Mouse (Mus musculus) hindbrain, embryonic 14.5 days (tissue): ENCODE results near the gene Adat2. TPM values are rescaled to one million over a fixed set of nuclear protein-coding genes. Genes with fewer than 3 reads are reported as not detected.

Experiments
- ATAC-seq: fragments of 200-750 bp; cut with Nextera tagmentation; 2 replicates; pipeline ENCODE4 v1.8.0; 2017; ENCODE audit warnings: moderate number of reproducible peaks, mild to moderate bottlenecking, moderate TSS enrichment, moderate library complexity; ENCODE audit not compliant: low FRiP score
- DNase-seq: peaks from one replicate; pipeline ENCODE4 v3.0.0-alpha.2; 2015; ENCODE audit warnings: low spot score
- H3K27ac ChIP-seq: fragments of 300-500 bp; sonication (generic); 2 replicates; pipeline ENCODE4 v1.5.1; 2014; ENCODE audit warnings: mild to moderate bottlenecking, moderate library complexity
- H3K27me3 ChIP-seq: fragments of 300-500 bp; sonication (generic); 2 replicates; pipeline ENCODE4 v1.6.1; 2014; ENCODE audit warnings: mild to moderate bottlenecking, low read length, mixed read lengths; ENCODE audit not compliant: control insufficient read depth, insufficient read depth
- H3K36me3 ChIP-seq: fragments of 300-500 bp; sonication (generic); replicated peaks from 2 replicates; pipeline ENCODE4 v1.6.1; 2014; ENCODE audit not compliant: control insufficient read depth, insufficient read depth
- H3K4me1 ChIP-seq: fragments of 300-500 bp; sonication (generic); replicated peaks from 2 replicates; pipeline ENCODE4 v1.6.1; 2014; ENCODE audit warnings: antibody characterized with exemption, low read length, mixed read lengths; ENCODE audit not compliant: control insufficient read depth, insufficient read depth
- H3K4me2 ChIP-seq: fragments of 300-500 bp; sonication (generic); replicated peaks from 2 replicates; pipeline ENCODE4 v1.6.1; 2014; ENCODE audit warnings: mild to moderate bottlenecking, moderate library complexity
- H3K4me3 ChIP-seq: fragments of 300-500 bp; sonication (generic); replicated peaks from 2 replicates; pipeline ENCODE4 v1.5.1; 2014; ENCODE audit warnings: mild to moderate bottlenecking, low read length
- H3K9ac ChIP-seq: fragments of 300-500 bp; sonication (generic); 2 replicates; pipeline ENCODE4 v1.6.1; 2014
- H3K9me3 ChIP-seq: fragments of 300-500 bp; sonication (generic); 2 replicates; pipeline ENCODE4 v1.6.1; 2016; ENCODE audit warnings: low read length; ENCODE audit not compliant: control insufficient read depth
- WGBS: fragments of 180-500 bp; shearing (Covaris S2); extraction: QIAGEN DNeasy Blood & Tissue Kit; methylation state at CpG from one replicate; pipeline ENCODE4 v1.1.7; 2014; 5-methylcytosine and 5-hydroxymethylcytosine counted together
- polyA plus RNA-seq: library from polyadenylated mRNA; unstranded; fragments of >200 nt; fragmentation: Nextera tagmentation; extraction: Ambion mirVana; gene quantifications from 2 replicates; pipeline ENCODE4 v1.2.1, GENCODE M21; 2014

Gene Adat2
- 2.3 and 2.5 TPM in 2 replicates for polyA plus RNA-seq

DNA sequence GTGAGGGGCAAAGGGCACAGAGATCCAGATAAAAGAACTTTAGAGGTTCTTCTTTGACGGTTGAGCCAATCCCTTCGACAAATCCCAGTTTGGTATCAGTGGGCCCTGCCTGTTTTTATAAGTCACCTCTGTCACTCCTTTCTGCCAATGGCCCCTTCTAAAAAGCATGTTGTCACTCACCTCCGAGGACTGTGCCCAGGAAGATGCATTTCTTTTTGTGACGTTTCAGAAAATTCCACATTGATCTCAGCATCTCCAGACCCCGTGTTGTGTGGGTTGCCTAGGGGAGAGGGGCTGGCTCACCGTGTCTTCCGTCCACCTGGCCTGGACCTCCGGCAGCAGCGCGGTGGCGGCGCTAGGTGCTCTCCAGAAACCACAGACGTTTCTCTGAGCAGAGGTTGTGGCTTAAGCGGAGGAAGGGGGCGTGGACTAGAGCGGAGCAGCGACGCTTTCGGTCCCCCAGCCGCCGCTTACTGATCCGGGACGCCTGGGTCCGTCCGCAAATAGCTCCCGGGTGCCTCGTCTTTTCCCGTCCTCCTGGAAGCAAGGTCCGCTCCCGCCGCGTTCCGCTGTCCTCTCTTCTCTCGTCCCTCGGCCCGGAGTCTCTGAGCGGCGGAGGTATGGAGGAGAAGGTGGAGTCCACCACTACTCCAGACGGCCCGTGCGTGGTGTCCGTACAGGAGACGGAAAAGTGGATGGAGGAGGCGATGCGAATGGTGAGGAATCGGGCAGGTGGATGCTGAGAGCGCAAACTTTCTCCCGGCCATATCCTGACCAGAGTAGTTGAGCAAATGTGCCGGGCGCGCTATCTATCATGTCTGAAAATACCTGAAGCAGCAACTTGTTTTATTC, at the start of gene Adat2, which contains the start of gene Pex3:
Gene Adat2, plus strand, starts transcription at position 249 of the 852 bp plus-strand sequence.
Gene Pex3, minus strand, starts transcription at position 497 of the 852 bp plus-strand sequence.
- peak within 1 kb of the TSS; percentile 59 for H3K4me3 ChIP-seq
- H3K4me1 ChIP-seq: peaks cover 8% of the 10 kb centered on the region; the same call in 1 of the 2 replicates
- ATAC-seq (peak; percentile 97), DNase-seq (peak; percentile 91)
- under 1% methylated on average over 51 of the region's 51 CpGs for WGBS
- peak within 1 kb of the TSS; percentile 72; the same call in 1 of the 2 replicates for H3K27ac ChIP-seq
- H3K9me3 ChIP-seq: no peaks in the 10 kb centered on the region
- H3K9ac ChIP-seq: peak within 1 kb of the TSS; percentile 77
- H3K4me2 ChIP-seq: peak within 1 kb of the TSS; percentile 74
- no peaks in the 10 kb centered on the region for H3K27me3 ChIP-seq
- H3K36me3 ChIP-seq: no peaks in the 10 kb centered on the region

DNA sequence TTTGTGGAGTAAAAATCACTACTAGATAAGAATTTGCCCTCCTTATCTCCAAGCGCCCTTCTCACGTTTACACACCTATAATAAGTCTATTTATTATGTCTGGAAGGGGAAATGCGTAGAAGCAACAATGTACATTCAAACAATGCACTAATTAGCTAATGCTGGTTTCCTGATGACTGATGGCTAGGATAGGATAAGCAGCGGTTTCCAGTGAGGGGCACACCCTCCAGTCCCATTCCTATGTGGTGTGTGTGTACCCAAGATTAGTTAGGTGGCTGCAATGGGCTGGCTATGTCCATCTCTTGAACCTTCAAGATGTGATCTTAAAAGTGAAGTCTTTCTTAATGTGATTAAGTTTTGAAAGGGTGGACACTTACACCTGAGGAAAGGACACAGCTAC, 30.8 kb upstream of the Adat2 start:
- no peak for DNase-seq
- WGBS: 88% methylated on average over 4 of the region's 4 CpGs
- no peak overlapping the region for H3K4me2 ChIP-seq

DNA sequence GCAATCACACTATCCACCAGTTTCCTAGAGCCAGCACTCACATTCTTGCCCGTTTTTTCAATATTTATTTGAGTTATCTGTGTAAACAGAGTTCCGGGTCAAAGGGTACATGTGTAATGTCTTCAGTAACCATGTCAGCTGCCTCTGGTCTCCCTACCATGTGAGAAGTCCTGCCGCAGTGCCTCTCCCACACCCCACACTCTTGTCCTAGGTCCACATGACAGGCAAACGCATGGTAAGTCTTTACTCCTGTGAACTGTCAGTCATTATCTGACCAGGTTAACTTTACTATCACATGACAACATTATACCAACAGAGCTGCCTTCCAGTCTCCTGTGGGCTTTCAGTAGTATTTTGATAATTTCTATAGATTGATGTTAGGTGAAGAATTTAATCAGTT, 24.5 kb upstream of the Adat2 start:
- Histone ChIP-seq H3K36me3 (peaks cover 56% of the 10 kb centered on the region), H3K9ac (no peak overlapping the region), H3K4me3 (no peak overlapping the region), H3K27me3 (no peaks in the 10 kb centered on the region), H3K4me2 (no peak overlapping the region), H3K4me1 (no peaks in the 10 kb centered on the region), H3K27ac (no peak overlapping the region), H3K9me3 (no peaks in the 10 kb centered on the region)
- DNase-seq (no peak), ATAC-seq (no peak)
- WGBS: 90% methylated on average over 4 of the region's 4 CpGs

More for the DNA sequence above, 30.8 kb upstream of the Adat2 start:
- no peak overlapping the region for H3K27ac ChIP-seq
- no peaks in the 10 kb centered on the region for H3K27me3 ChIP-seq
- no peak overlapping the region for H3K4me3 ChIP-seq
- H3K4me1 ChIP-seq: no peaks in the 10 kb centered on the region
- ATAC-seq: no peak
- H3K9me3 ChIP-seq: no peaks in the 10 kb centered on the region
- no peak overlapping the region for H3K9ac ChIP-seq
- H3K36me3 ChIP-seq: peaks cover 11% of the 10 kb centered on the region

DNA sequence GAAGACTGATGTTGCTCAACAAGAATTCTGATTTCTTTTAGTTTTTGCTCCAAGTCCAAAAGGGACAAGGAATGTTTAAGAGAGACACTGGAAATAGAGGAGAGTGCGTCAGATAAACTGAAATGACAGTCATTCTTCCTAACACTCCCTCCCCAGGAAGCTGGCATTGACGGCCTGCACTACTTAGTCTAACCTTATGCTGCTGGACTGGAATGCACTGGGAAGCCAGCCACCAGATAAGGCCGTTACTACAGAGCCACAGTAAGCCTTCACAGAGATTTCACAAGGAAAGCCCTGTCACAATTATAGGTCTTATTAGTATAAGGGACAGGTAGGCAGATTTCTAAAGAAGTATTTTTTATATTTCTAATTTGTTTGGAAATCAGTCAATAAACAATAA, 17.9 kb upstream of the Adat2 start:
- no peak overlapping the region for H3K4me3 ChIP-seq
- H3K9me3 ChIP-seq: no peaks in the 10 kb centered on the region
- no peaks in the 10 kb centered on the region for H3K27me3 ChIP-seq
- WGBS: 86% methylated on average over 3 of the region's 3 CpGs
- no peaks in the 10 kb centered on the region for H3K4me1 ChIP-seq
- no peak overlapping the region for H3K4me2 ChIP-seq
- ATAC-seq (no peak), DNase-seq (no peak)
- H3K27ac ChIP-seq: no peak overlapping the region
- H3K9ac ChIP-seq: no peak overlapping the region
- peaks cover 59% of the 10 kb centered on the region for H3K36me3 ChIP-seq

DNA sequence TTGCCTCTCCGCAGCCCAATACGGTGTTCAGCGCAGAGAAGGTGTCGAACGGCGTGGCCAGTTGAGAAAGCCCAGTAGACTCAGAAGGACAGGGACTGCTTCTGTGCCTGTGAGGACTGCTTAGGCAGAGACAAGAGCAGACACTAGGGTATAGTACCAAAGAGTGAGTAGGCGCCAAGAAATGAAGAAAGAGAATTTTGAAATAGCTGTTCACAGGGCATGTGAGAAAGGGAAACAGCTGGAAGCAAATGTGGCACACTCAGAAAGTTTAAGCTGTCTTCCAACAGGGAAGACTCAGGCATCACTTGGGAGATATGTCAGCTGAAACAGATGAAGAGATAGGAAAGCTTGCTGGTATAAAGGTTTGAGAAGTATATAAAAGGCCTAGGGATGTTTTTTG, 16.0 kb upstream of the Adat2 start:
- Histone ChIP-seq H3K9ac (no peak overlapping the region), H3K4me1 (no peaks in the 10 kb centered on the region), H3K27me3 (no peaks in the 10 kb centered on the region), H3K27ac (no peak overlapping the region), H3K4me2 (no peak overlapping the region), H3K36me3 (peaks cover 55% of the 10 kb centered on the region), H3K9me3 (no peaks in the 10 kb centered on the region), H3K4me3 (no peak overlapping the region)
- 96% methylated on average over 7 of the region's 7 CpGs for WGBS
- ATAC-seq: no peak
- DNase-seq: no peak

DNA sequence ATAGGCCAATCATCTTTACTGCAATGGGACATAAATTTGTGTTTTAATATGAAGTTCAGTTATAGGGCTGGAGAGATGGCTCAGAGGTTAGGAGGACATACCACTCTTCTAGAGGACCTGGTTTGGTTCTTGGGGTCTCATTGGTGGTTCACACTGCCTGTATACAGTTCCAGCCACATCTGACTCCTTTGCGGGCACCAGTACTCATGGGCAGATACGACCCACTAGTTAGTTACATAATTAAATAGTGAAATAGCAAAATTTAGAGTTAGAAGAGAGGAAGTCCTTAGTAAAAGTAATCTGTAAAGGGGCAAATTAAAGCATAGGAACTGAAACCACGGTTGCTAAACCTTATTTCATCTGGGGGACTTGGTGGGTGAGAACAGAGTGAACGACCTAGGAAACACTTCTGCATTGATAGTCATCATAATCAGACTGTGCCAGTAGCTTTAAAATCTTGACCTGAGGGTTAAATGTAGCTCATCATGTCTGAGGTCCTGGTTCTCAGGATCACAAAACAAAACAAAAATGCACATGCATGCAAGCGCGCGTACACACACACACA, 12.8 kb upstream of the Adat2 start:
- no peak overlapping the region for H3K4me3 ChIP-seq
- ATAC-seq (no peak), DNase-seq (no peak)
- WGBS: 93% methylated on average over 7 of the region's 7 CpGs
- no peak overlapping the region for H3K9ac ChIP-seq
- no peaks in the 10 kb centered on the region for H3K4me1 ChIP-seq
- no peak overlapping the region for H3K4me2 ChIP-seq
- no peak overlapping the region for H3K27ac ChIP-seq
- no peaks in the 10 kb centered on the region for H3K27me3 ChIP-seq
- H3K36me3 ChIP-seq: peaks cover 49% of the 10 kb centered on the region
- no peaks in the 10 kb centered on the region for H3K9me3 ChIP-seq

DNA sequence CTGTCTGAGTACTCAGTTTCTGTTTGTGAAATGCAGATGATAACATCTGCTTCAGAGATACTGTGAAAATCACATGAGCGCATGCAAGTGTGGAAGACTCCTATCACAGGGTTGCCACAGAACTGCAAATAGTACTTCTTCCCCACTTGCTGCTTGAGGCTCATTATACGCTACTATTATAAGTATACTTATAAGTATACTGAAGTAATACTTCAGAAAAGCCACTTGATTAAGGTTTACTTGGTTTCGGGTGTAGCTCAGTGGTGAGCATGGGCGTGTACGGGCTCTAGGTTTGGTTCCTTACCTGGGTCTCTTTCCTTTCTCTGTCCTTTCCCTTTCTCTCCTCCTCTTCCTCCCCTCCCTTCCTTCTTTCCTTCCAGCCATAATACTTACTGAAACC, 11.0 kb upstream of the Adat2 start:
- Histone ChIP-seq H3K36me3 (peaks cover 46% of the 10 kb centered on the region), H3K9me3 (no peaks in the 10 kb centered on the region), H3K27me3 (no peaks in the 10 kb centered on the region), H3K4me1 (no peaks in the 10 kb centered on the region), H3K9ac (no peak overlapping the region), H3K4me2 (no peak overlapping the region), H3K4me3 (no peak overlapping the region), H3K27ac (no peak overlapping the region)
- DNase-seq (no peak), ATAC-seq (no peak)
- 94% methylated on average over 5 of the region's 5 CpGs for WGBS

DNA sequence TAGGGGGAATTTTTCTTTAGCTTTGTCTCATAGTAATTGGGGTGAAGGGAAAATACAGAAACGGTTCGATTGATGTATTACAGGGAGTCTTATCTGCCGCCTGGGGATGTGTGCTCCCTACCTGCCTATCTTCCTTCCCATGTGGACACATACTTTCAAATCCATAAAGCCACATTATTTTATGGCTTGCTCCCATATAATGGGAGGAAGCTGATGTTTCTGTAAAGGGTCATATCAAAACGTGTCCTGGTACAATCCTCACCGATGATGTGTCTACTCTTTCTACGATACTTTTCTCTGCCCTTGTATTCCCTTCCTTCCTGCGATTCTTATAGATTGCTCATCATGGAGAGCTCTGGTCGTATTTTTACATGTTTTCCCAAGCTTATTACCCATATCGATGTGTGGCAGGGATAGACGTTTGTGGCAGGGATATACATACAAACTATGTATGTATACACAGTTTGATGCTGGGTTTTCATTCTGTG, 848 bp downstream of the Adat2 start:
- Histone ChIP-seq H3K4me2 (peak overlapping the region; percentile 74), H3K4me3 (peak overlapping the region; percentile 59), H3K36me3 (no peaks in the 10 kb centered on the region; the same call in 1 of the 2 replicates), H3K27ac (no peak overlapping the region), H3K27me3 (no peaks in the 10 kb centered on the region), H3K4me1 (peaks cover 8% of the 10 kb centered on the region; the same call in 1 of the 2 replicates), H3K9ac (peak overlapping the region; percentile 77), H3K9me3 (no peaks in the 10 kb centered on the region)
- 32% methylated on average over 10 of the region's 10 CpGs for WGBS
- no peak for DNase-seq
- 0 out of 2 replicates have a peak, but pooled peaks have one; percentile 1 for ATAC-seq

DNA sequence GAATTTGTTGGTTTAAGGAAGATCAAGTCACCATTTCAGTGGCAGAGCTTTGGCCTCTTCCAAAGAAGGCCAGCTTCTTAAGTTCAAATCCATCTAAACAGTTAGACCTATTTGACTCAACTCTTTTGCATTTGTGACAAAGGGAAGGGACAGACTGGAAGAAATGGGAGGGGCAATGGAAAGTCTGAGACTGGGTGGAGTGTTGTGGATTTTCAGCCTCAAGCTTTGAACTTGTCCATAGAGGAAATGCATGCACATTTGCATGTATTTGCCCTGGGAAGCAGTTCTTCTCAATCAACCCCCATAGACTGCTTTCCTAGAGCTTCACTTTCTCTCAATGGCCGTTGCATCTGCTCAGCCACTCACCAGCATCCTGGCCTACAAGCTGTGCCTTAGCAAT, 1.6 kb downstream of the Adat2 start:
- Histone ChIP-seq H3K4me3 (no peak overlapping the region), H3K36me3 (no peaks in the 10 kb centered on the region; the same call in 1 of the 2 replicates), H3K4me2 (no peak overlapping the region), H3K9me3 (no peaks in the 10 kb centered on the region), H3K27ac (no peak overlapping the region), H3K4me1 (peaks cover 8% of the 10 kb centered on the region; the same call in 1 of the 2 replicates), H3K9ac (no peak overlapping the region), H3K27me3 (no peaks in the 10 kb centered on the region)
- DNase-seq (no peak), ATAC-seq (no peak)
- WGBS: 88% methylated on average over 1 of the region's 1 CpGs
